Mouse (Mus musculus): ENCODE measurements around the gene Tmem69. TPM values are rescaled to one million over a fixed set of nuclear protein-coding genes. Genes with fewer than 3 reads are reported as not detected.

The Tmem69 gene
- total RNA-seq, 2 experiments from 2014 or later = 18.1 to 18.5 TPM

Other genes with a start within 250 kb of the Tmem69 start
- gene Mast2, start 91.8 kb downstream of the Tmem69 start, total RNA-seq (2021) = 10 to 100 TPM; 90.1 to 90.3 TPM
- 10 to 100 TPM; 19.0 to 20.8 TPM for gene Ipp, start 48.4 kb downstream of the Tmem69 start, total RNA-seq (2021)
- gene Gpbp1l1, start 1.7 kb upstream of the Tmem69 start, total RNA-seq (2021) = 10 to 100 TPM; 38.7 to 40.9 TPM
- 1 to 10 TPM; 1.3 to 1.7 TPM for gene Ccdc17, start 40.7 kb upstream of the Tmem69 start, total RNA-seq (2021)
- 10 to 100 TPM in 1 of 2 experiments, 1 to 10 TPM in 1; 9.1 to 10.6 TPM for gene Nasp, start 72.0 kb upstream of the Tmem69 start, total RNA-seq (2021)
- 100 to 1,000 TPM; 182 to 198 TPM for gene Akr1a1, start 95.7 kb upstream of the Tmem69 start, total RNA-seq (2021)
- 100 to 1,000 TPM; 267 to 272 TPM for gene Prdx1, start 129.6 kb upstream of the Tmem69 start, total RNA-seq (2021)
- 10 to 100 TPM; 33.3 to 34.9 TPM for gene Mmachc, start 152.5 kb upstream of the Tmem69 start, total RNA-seq (2021)
- 1 to 10 TPM; 2.2 to 2.6 TPM for gene Ccdc163, start 152.6 kb upstream of the Tmem69 start, total RNA-seq (2021)
- gene Tesk2, start 165.0 kb upstream of the Tmem69 start, total RNA-seq (2021) = 1 to 10 TPM; 1.6 to 1.8 TPM

Measured in gastrocnemius, adult 18-20 months (tissue).